Mouse (Mus musculus) T-helper 1 cell (primary cell): ENCODE measurements around the gene Tarsl2.

Experiments
- in situ Hi-C: fragments of 300-600 bp; cut with MboI, MseI; formaldehyde crosslinking; loops from one replicate; pipeline ENCODE4 v1.15.1; 2025; ENCODE audit warnings: high pct_unique_total_duplicates

The Tarsl2 gene

DNA sequence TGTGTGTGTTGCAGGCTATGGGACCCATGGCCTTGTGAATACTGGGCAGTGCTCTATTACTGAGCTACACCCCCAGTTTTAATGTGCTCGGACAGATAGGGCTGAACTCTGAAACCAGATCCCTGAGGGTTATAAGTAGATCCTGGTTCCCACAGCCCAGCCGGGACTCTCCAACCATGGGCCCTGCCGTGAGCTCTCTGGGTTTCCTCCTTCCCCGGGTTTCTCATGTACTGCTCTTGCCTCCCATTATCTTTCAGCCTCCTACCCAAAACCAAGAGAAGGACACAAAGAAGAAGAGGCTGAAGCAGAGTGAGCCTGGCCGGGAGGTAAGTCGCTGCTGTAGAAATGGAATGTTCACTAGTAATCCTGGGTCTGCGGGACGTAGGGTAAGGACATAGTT lies 1.3 kb downstream of the Tarsl2 start:
- in situ Hi-C loops: loop anchor here (5.0 to 25.0 kb wide), 2 partner anchors 51 to 334 kb away; no protein-coding TSS in a partner anchor

DNA sequence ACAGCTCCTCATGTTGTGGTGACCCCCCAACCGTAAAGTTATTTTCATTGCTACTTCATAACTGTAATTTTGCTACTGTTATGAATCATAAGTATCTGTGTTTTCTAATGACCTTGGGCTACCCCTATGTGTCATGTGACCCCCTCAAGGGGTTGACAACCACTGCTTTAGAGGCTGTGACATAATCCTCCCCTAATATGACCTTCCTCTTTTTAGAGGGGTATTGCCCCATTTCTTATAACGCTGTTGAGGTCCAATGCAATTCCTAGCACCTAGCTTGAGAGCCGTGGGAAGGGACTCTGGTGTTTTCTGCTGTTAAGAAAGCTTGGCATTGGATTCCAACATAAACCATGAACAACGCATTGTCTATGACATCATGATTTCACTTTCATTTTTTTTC lies 6.0 kb downstream of the Tarsl2 start:
- in situ Hi-C loops: no loop called here

DNA sequence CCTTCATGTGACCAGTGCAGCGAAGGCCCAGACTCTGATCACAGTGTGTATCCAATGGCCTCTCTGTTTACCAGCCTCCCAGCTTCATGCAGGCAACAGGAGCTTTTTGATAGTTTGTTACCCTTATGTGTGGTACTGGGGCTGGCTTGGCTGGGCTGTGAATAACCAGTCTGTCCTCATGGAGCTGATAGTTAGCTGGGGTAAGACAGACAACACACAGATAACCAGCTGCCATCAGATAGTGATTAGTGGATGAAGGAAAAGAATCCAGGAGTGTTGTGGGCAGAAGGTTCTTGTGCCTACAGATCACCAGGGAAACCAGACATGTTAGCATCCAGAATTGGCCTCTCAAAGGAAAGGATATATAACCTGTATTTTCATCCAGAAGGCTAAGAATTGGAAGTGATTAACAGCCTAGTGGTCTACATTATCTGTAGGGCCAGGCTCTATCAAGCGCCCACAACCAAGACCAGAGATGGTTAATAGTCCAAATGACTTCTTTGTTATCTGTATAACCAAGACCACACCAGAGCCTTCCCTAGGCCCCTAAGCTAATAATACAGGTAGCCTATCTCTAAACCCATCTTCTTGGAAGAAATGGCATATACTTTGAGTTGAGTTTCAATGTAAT lies 12.9 kb downstream of the Tarsl2 start:
- in situ Hi-C loops: no loop called here

DNA sequence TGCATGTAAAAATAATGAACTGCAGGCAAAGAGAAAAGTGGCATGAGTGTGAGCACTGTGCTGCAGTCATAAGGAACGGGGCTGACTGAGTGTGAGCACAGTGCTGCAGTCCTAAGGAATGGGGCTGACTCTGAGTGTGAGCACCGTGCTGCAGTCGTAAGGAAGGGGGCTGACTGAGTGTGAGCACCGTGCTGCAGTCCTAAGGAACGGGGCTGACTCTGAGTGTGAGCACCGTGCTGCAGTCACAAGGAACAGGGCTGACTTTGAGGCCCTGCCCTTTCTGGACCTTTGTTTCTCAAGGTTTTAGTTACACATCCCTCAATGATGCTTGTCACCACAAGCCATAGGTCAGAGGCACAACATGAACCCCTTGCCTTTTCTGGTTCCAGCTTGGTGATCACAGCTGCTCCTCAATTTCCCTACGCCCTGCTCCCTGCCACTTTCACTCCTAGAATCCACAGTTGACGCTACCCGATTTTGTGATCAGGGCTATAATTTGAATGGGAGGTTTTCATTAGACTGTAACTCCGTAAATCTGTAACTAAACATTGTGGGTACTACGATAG lies 18.6 kb downstream of the Tarsl2 start:
- in situ Hi-C loops: loop anchor here (10.0 kb wide), 1 partner anchor 1591 kb away; no protein-coding TSS in a partner anchor

DNA sequence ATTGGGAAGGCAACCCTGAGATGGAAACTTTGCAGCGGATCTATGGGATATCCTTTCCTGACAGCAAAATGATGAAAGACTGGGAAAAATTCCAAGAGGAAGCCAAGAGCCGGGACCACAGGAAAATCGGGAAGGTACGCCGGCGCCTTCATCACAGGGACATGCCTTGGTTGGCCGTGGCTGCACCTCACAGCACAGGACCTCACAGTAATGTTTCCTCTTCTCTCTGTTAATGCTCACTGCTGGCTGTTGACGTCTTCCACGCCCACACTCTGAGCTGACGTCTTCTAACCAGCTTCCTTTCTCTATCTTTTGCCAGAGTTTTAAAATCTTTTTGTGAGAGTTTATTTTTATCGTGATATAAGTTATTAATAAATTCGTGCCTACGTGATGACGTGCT lies 19.2 kb downstream of the Tarsl2 start:
- in situ Hi-C loops: loop anchor here (10.0 kb wide), 1 partner anchor 1591 kb away; no protein-coding TSS in a partner anchor

DNA sequence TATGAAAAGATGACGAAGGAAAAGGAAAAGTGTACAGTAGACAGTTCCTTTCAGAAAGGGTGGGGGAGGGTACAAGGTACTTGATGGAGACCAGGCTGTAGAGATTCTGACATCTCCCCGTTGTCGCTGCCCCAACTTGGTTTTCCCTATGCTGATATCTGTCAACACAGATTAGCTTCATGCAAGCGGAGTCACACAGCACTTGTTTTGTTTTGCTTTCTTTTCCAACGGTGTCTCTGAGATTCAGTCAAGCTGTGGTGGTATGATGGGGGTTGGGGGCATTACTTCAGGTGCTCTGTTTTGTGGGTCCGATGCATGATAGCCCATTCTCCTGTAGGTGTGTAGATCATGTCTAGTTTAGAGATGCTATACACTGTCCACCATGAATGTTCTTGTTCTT lies 22.8 kb downstream of the Tarsl2 start:
- in situ Hi-C loops: loop anchor here (10.0 kb wide), 1 partner anchor 1587 kb away; no protein-coding TSS in a partner anchor

DNA sequence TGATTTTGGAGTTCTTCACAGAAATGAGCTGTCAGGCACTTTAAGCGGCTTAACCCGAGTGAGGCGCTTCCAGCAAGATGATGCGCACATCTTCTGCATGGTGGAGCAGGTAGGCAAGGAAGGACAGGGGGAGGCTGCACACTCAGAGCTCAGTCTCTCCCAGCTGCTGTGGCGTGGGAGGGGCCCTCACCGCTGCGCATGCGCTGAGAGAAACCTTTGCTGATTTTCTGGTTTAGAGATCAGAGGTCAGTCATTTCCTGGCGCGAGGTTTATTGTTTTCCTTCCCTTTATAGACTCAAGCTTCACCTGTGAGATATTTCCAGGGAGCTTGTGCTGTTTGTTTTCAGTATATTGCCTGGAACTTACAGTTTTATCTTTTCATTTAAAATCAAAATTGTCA lies 33.4 kb downstream of the Tarsl2 start:
- in situ Hi-C loops: loop anchor here (25.0 kb wide), 1 partner anchor 1291 kb away; the partner anchor contains the start of genes Mcee and Mphosph10

DNA sequence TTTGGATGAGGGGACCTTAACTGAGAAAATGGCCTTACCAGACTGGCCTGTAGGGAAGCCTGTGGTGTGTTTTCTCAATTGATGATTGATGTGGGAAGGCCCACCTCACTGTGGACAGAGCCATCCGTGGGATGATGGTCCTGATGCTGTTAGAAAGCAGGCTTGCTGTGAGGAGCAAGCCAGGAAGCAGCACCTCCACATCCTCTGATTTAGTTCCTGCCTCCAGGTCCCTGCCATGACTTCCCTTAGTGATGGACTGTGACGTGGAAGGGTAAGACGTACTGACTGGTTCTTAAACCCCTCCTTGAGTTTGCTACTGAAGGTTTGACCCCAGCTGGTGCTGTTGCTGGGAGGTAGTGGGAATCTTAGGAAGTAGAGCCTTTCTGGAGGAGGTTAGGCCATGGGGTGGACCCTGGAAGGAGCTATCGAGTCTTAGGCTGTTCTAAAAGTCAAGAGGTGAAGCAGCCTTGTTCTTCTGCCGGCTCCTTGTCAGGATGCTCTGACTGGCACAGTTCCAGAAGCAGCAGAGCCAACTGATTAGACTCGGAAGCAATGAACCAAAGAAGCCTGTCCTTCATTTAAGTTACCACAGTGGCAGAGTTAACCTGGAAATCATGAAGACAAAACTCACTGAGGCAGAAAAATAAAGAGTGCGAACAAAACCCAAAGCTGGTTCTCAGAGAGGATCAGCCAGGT lies 34.4 kb downstream of the Tarsl2 start:
- in situ Hi-C loops: loop anchor here (25.0 kb wide), 1 partner anchor 1292 kb away; the partner anchor contains the start of genes Mcee and Mphosph10

DNA sequence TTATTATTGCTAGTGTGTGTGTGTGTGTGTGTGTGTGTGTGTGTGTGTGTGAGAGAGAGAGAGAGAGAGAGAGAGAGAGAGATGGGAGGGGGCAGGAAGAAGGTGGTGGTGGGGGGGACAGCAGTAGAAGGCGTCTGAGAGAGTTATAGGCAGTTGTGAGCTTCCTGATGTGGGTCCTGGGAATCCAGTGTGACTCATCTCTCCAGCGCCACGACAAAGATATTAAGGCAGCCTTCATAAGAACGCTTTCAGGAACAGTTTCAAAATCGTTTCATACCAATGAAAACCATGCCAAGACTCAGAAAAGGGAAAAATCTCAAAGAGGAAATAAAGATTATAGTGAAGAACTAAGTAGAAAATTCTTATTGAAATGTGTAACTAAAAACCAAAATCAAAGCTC lies 36.5 kb downstream of the Tarsl2 start:
- in situ Hi-C loops: loop anchor here (25.0 kb wide), 1 partner anchor 1294 kb away; the partner anchor contains the start of genes Mcee and Mphosph10

DNA sequence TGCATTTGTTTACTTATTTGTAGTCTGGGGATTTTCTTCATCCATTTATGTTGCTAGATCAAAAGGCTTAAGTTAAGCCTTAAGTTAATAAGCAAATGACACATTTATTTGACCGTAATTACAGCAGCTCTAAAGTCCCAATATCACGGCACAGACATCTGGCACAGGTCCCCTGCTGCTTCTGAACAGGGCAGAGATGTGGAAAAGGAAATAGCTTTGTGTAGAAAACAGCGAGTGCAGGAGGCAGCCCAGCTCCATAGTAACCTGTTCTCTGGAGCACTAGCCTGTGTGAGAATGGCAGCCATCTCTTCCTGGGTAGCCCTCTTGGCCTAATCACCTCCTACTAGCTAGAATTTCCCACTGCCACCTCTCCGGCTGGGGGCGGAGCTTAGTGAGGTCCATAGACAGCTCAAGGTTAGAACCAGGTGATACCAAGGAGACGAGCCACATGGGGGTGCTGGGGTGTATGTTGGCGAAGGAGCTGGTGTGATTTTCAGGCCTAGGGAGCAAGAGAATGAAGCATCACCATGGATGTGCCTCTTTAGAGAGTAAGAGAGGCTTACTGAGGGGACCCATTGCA lies 39.6 kb downstream of the Tarsl2 start:
- in situ Hi-C loops: loop anchor here (25.0 kb wide), 1 partner anchor 1297 kb away; the partner anchor contains the start of genes Mcee and Mphosph10

DNA sequence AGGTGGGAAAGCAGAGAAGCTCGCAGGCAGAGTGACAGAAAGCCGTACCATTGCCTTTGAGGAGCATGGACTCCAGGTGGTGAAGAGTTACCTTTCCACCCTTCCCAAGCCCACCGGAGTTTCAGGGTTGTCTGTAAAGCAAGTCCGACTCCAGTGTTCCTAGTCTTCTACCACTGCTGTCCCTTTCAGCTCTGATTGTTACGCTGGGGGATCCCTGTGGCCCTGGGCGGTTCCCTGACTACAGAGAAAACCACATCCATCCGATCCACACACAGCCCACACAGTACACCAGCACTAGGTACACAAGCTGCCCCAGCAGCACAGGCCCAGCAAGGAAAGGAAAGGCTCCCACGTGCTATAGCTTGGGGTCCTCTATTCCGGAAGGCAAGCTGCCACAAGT lies 42.0 kb downstream of the Tarsl2 start:
- in situ Hi-C loops: loop anchor here (25.0 kb wide), 1 partner anchor 1299 kb away; the partner anchor contains the start of genes Mcee and Mphosph10

DNA sequence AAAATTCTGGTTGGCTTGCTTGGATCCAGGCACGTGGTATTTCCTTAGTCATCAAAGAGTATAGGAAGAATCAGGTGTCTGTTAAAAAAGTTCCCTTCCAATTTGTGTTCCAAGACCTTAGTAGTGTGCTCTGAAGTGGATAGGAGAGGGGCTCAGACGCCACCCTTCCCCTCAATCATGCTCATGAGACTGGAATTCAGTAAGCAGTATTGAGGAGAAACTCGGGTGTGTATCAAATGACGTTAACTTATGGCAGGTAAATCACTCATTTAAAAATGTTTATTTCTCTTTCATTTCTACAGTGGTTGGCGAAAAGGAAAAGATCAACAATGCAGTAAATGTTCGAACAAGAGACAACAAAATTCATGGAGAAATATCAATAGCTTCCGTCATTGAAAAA lies 46.2 kb downstream of the Tarsl2 start, which contains the start of gene Tm2d3:
Gene Tm2d3, plus strand, starts transcription at position 301 of the 400 bp plus-strand sequence.
- in situ Hi-C loops: loop anchor here (25.0 kb wide), 1 partner anchor 1304 kb away; the partner anchor contains the start of genes Mcee and Mphosph10

DNA sequence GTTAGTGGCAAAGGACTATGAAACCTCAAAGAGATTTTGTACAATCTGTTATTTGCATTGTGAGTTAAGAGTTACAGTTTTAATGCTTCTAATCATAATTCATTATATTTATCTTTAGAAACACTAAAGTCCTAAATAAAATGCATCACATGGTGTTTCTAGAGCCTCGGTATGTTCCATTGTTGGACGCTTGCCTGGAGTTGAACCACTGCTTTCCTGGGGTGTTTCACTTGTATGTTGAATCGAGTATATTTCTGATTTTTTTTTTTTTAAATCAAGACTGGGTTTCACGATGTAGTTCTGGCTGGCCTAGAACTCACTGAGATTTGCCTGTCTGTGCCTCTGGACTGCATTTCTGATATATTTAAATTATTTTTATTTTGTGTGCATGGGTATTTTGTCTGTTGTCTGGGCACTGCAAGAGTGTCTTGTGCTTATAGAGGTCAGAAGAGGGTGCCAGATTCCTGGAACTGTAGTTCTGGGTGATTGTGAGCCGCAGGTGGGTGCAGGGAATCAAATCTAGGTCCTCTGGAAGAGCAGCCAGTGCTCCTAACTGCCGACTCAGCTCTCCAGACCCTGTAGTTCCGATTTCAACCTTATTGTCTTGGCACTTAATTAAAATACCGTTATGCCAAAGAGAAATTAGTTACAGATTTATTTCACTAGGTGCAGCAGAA lies 47.4 kb downstream of the Tarsl2 start:
- in situ Hi-C loops: loop anchor here (25.0 kb wide), 1 partner anchor 1305 kb away; the partner anchor contains the start of genes Mcee and Mphosph10

DNA sequence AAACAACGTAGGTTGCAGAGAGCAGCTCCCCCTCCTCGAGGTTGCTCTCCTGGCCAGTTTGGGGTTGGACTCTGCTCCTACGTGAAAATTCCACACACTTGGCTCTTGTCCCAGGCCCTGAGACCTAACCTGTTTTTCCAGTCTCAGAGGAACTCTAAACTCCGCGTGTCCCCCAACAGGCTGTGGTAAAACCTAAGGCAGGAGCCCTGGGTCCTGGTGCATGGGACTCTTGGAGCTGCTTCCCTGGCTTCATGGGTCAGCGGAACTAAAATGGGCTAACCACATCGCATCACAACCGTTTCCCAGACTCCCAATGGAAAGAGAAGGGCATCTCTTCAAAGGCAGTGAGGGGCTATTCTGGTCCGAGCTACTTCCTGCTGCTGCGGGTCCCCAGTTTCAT lies 48.2 kb downstream of the Tarsl2 start:
- in situ Hi-C loops: loop anchor here (25.0 kb wide), 1 partner anchor 1306 kb away; the partner anchor contains the start of genes Mcee and Mphosph10

DNA sequence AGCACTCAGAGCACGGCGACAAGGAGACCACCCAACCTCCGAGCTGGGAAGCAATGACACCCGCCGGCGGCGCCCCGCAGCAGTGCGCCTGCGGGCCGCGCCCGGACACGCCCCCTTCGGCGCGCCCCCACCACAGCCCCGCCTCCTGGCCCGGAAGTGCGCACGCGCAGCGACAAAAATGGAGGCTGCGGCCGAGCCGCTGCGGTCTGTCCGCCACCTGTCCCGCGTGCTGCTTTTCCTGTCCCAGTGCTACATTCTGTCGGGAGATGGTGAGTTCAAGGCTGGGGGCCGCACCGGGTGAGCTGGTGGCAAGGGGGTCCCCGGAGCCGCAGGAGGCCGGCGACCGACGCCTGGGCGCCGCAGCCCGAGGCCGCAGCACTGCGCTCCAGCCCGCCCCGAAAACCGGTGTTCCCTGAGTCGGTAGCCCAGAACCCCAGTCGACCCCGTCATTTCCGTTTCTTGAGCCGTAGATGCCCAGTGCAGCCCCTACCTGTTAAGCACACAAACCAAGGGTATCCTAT lies 48.7 kb downstream of the Tarsl2 start:
- in situ Hi-C loops: loop anchor here (25.0 kb wide), 1 partner anchor 1306 kb away; the partner anchor contains the start of genes Mcee and Mphosph10

DNA sequence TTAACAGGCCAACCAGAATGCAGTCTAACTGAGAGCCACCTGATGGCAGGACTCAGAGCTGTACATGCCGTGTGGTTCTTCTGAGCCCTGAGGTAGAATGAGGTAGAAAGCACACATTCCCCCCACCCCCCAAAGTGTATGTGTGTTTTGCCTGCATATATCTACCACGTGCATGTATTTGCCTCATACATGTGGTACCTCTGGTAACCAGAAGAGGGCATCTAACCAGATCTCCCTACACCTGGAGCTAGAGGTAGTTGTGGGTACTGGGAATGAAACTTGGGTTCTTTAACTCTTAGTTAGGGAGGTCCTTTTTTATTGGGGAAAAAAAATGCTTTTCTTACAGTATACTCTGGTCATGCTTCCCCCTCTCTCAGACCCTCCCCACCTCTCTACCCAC lies 51.8 kb downstream of the Tarsl2 start:
- in situ Hi-C loops: loop anchor here (5.0 to 25.0 kb wide), 2 partner anchors 49 to 1309 kb away; partner anchors contain the start of genes Mcee and Mphosph10

DNA sequence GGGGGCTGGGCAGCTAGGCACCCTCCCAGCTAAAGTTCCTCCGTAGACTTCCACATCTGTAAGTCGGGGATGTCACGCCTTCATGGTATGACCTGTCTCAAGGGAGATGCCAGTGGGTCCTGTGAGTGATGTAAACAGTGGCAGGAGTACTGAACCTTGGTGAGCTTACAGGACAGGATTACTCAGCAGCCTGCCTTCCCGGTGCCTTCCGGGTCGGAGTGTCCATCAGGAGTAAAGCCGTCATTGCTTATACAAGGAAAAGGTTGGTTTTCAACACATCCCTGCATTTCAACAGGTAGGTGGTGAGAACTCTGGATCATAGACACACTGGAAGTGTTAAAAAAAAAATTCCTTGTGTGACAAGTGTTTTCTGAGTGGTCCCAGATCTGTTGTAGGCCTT lies 57.4 kb downstream of the Tarsl2 start:
- in situ Hi-C loops: loop anchor here (5.0 kb wide), 1 partner anchor 355 kb away; the partner anchor contains the start of gene Snrpa1

DNA sequence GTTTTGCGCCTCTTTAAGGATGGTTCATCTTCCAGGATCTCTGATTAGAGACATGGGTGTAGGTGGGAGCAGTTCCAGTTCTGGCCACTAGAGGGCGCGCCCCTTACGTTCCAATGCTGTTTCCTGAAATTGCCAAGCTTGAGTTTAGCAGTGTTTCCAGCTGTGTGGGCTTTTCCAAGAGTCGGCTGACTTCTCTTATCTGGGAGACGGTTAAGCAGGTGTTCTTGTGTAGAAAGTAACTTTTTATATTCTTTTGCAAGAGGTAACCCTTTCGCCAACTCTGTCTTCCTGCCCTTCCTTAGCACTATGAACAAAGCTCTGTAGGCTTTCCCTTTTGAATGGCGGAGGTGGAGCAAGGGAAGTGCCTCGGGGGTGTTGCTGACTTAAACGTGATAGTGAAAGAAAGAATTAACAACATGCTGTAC lies 60.1 kb downstream of the Tarsl2 start:
- in situ Hi-C loops: loop anchor here (5.0 kb wide), 1 partner anchor 352 kb away; the partner anchor contains the start of gene Snrpa1

DNA sequence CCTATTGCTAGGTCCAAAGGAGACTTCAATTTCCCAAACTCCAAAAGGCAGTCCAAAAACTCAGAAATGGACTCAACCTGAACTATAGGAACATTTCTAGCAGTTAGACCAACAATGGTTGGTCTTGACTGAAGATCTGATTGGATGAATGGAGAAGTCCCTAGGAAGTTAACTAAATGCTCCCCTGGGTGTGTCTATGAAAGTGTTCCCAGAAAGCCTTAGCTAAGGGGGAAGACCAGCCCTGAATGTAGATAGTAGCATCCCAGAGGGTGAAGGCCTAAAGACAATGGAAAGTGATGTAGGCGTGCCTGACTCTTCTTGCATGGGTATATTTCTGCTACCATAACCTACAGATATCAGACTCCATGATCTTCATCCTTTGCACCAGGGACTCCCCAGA lies 63.8 kb downstream of the Tarsl2 start:
- in situ Hi-C loops: no loop called here

DNA sequence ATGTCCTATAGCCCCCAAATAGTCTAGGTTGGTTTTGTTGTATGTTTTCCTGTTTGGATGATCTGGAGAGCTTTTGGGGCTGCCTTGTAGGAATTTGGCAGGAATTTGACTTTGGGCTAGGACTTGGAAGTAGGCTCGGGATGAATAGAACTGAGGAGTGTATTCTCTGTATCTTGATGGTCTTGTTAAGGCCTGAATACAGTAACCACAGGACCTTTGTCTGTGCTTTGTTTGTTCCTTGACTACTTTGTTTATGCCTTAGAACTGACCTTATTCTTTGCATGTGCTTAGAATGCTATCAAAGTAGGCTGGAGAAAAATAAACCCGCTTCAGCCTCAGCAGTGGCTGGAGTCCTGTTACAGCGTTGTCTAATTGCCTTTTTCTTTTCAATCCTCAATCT lies 65.6 kb downstream of the Tarsl2 start:
- in situ Hi-C loops: no loop called here
